Mouse (Mus musculus): ENCODE measurements at regions not wholly inside any gene's neighbourhood (a gene's known extent, or its start where the extent isn't known, plus 50 kb on each side); places are given as distances from the start of the nearest gene placed in this dataset.

- DNase-seq: no peak
Measured at GRCm38 (mm10) chr2:123506162-123506561, 583.6 kb upstream of the Sema6d start.

GRCm38 (mm10) chr2:123507095-123507494 is 582.7 kb upstream of the Sema6d start:
- no peak for DNase-seq

- DNase-seq: no peak
Measured at GRCm38 (mm10) chr2:123528915-123529314, 560.9 kb upstream of the Sema6d start.

- DNase-seq: no peak
Measured at GRCm38 (mm10) chr2:123532946-123533791, 556.6 kb upstream of the Sema6d start.

- DNase-seq: no peak
Measured at GRCm38 (mm10) chr2:123551249-123551850, 538.4 kb upstream of the Sema6d start.

- DNase-seq: no peak
Measured at GRCm38 (mm10) chr2:123558123-123558650, 531.6 kb upstream of the Sema6d start.
